Mouse (Mus musculus) hindbrain, embryonic 16.5 days (tissue): ENCODE measurements around the gene Plk4. TPM values are rescaled to one million over a fixed set of nuclear protein-coding genes. Genes with fewer than 3 reads are reported as not detected.
A peak's percentile ranks its signal among the peaks of the same experiment; 100 is the strongest.

Source experiments
- ATAC-seq: fragments of 200-750 bp; cut with Nextera tagmentation; 2 replicates; pipeline ENCODE4 v1.8.0; 2017; ENCODE audit warnings: moderate TSS enrichment, moderate library complexity
- H3K27ac ChIP-seq: fragments of 300-500 bp; sonication (generic); 2 replicates; pipeline ENCODE4 v1.5.1; 2014; ENCODE audit warnings: low read depth, mild to moderate bottlenecking, control low read depth, low read length, moderate library complexity
- H3K27me3 ChIP-seq: fragments of 300-500 bp; sonication (generic); replicated peaks from 2 replicates; pipeline ENCODE4 v1.6.1; 2014; ENCODE audit warnings: low read length; ENCODE audit not compliant: control insufficient read depth, insufficient read depth
- H3K36me3 ChIP-seq: fragments of 300-500 bp; sonication (generic); 2 replicates; pipeline ENCODE4 v1.6.1; 2014; ENCODE audit warnings: mild to moderate bottlenecking, low read length, moderate library complexity, mixed read lengths; ENCODE audit not compliant: control insufficient read depth, insufficient read depth
- H3K4me1 ChIP-seq: fragments of 300-500 bp; sonication (generic); 2 replicates; pipeline ENCODE4 v1.6.1; 2014; ENCODE audit warnings: low read depth, low read length; ENCODE audit not compliant: control insufficient read depth, insufficient read depth
- H3K4me2 ChIP-seq: fragments of 300-500 bp; sonication (generic); 2 replicates; pipeline ENCODE4 v1.6.1; 2014; ENCODE audit warnings: mild to moderate bottlenecking, low read length, control low read depth, moderate library complexity
- H3K4me3 ChIP-seq: fragments of 300-500 bp; sonication (generic); 2 replicates; pipeline ENCODE4 v1.5.1; 2014; ENCODE audit warnings: mild to moderate bottlenecking, low read length, control low read depth, moderate library complexity
- H3K9ac ChIP-seq: fragments of 300-500 bp; sonication (generic); 2 replicates; pipeline ENCODE4 v1.6.1; 2014; ENCODE audit warnings: low read depth, mild to moderate bottlenecking, control low read depth, low read length, moderate library complexity
- H3K9me3 ChIP-seq: fragments of 300-500 bp; sonication (generic); 2 replicates; pipeline ENCODE4 v1.6.1; 2014; ENCODE audit warnings: mild to moderate bottlenecking, low read length, moderate library complexity; ENCODE audit not compliant: control insufficient read depth
- WGBS: fragments of 180-500 bp; shearing (Covaris S2); extraction: QIAGEN DNeasy Blood & Tissue Kit; methylation state at CpG from one replicate; pipeline ENCODE4 v1.1.7; 2014; 5-methylcytosine and 5-hydroxymethylcytosine counted together
- polyA plus RNA-seq: library from polyadenylated mRNA; unstranded; fragments of >200 nt; fragmentation: Nextera tagmentation; extraction: Ambion mirVana; gene quantifications from 2 replicates; pipeline ENCODE4 v1.2.1, GENCODE M21; 2015

Gene Plk4
- 14.3 and 15.4 TPM in 2 replicates for polyA plus RNA-seq

DNA sequence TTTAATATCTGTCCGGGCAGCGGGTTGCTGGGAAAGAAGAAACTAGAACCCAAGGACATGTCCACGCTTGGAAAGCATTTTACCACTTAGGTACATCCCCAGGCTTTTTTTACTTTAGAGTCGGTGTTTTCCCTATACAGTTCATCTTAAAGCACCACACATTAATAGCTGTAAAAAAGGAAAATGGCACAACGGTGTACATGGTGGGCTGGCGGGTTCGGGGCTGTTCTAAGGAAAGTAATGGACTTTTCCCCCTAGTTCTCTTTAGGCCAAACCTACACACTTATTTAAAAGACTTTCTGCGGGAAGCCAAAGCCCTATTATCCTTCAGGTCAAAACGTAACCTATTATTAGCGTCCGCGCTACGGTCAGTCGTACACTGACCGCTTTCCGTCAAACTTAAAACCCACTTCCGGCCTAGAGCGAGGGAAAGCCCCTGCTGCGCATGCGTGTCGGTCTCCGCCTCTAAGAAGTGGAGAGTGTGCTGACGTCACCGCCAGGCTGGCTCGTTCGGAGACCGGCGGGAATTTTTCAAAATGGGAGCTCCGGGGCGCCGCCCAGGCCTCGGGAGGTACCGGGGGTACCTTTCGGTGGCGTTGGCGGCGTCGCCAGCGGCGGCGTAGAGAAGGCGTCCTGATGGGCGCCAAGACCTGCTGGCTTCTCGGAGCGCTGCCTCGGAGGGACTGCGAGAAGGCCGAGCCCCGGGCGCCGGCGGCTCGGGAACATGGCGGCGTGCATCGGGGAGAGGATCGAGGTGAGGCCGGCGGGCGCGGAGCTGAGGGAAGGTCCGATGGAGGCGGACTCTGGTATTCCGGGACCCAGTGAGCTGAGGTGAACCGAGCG lies at the start of gene Plk4:
Plk4 (plus strand) TSS at position 490 of the 843 bp plus-strand sequence.
- peaks cover 8% of the 10 kb centered on the region for H3K4me1 ChIP-seq
- peak; percentile 97 for ATAC-seq
- H3K27me3 ChIP-seq = no peaks in the 10 kb centered on the region
- H3K9ac ChIP-seq = peak within 1 kb of the TSS; percentile 81
- H3K27ac ChIP-seq = peak within 1 kb of the TSS; percentile 65
- no peaks in the 10 kb centered on the region for H3K9me3 ChIP-seq
- H3K4me2 ChIP-seq = peak within 1 kb of the TSS; percentile 96
- H3K4me3 ChIP-seq = peak within 1 kb of the TSS; percentile 70
- peaks cover 2% of the 10 kb centered on the region for H3K36me3 ChIP-seq
- 3% methylated on average over 66 of the region's 66 CpGs for WGBS

DNA sequence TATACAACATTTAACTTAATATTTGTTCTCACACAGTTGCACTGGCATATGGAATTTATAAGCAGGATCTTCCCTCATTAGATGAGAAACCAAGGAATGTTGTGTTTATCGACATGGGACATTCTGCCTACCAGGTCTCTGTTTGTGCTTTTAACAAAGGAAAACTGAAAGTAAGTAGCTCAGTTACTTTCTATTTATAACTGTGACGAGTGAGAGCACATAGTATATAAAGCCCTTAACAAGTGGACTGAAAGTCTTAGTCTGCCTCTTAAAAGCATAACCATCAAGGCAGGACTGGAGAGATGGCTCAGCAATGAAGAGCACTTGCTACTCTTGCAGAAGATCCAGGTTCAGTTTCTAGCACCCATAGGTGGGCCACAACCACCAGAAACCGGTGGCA lies 39.1 kb upstream of the Plk4 start:
- H3K27me3 ChIP-seq = no peaks in the 10 kb centered on the region
- peaks cover 20% of the 10 kb centered on the region for H3K36me3 ChIP-seq
- H3K4me2 ChIP-seq = no peak overlapping the region
- WGBS = 94% methylated on average over 3 of the region's 3 CpGs
- no peak overlapping the region for H3K27ac ChIP-seq
- H3K4me3 ChIP-seq = no peak overlapping the region
- H3K9me3 ChIP-seq = no peaks in the 10 kb centered on the region
- no peaks in the 10 kb centered on the region for H3K4me1 ChIP-seq
- ATAC-seq = no peak
- H3K9ac ChIP-seq = no peak overlapping the region

DNA sequence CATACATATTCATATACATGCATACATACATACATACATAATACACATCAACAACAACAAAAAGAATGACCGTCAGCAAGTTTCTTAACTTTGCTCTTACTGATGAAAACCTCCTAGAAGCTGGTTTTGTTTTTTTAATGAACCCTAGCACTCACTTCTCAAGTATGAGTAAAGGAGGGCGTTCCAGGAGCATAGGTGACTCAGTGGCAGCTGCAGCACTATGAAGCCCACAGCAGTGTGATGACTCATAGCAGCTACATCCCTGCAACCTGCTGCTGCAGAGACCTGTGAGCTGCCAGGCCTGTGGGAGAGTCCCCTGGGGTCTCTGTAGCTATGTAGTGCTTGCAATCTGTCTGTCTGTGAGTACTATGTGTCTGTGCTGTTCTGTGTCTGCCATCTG lies 38.5 kb upstream of the Plk4 start:
- Histone ChIP-seq H3K9me3 (no peaks in the 10 kb centered on the region), H3K36me3 (peaks cover 21% of the 10 kb centered on the region), H3K9ac (no peak overlapping the region), H3K27ac (no peak overlapping the region), H3K4me2 (no peak overlapping the region), H3K4me3 (no peak overlapping the region), H3K4me1 (no peaks in the 10 kb centered on the region), H3K27me3 (no peaks in the 10 kb centered on the region)
- ATAC-seq = no peak
- 96% methylated on average over 2 of the region's 2 CpGs for WGBS

DNA sequence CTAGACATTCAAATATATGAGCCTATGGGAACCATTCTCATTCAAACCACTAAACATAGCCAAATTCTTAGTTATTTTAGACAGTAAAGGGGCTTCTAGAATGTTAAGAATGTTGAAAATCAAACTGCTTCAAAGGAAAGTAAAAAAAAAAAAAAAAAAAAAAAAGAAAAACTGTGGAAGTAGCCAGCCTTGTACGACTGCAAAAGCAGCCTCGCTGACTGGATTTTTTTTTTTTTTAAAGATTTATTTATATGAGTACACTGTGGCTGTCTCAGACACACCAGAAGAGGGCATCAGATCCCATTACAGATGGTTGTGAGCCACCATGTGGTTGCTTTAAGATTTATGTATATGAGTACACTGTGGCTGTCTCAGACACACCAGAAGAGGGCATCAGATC lies 6.0 kb upstream of the Plk4 start:
- H3K4me1 ChIP-seq = no peaks in the 10 kb centered on the region
- no peak overlapping the region for H3K9ac ChIP-seq
- no peak overlapping the region for H3K27ac ChIP-seq
- no peaks in the 10 kb centered on the region for H3K9me3 ChIP-seq
- 91% methylated on average over 2 of the region's 2 CpGs for WGBS
- no peaks in the 10 kb centered on the region for H3K27me3 ChIP-seq
- peaks cover 7% of the 10 kb centered on the region for H3K36me3 ChIP-seq
- H3K4me3 ChIP-seq = no peak overlapping the region
- no peak for ATAC-seq
- no peak overlapping the region for H3K4me2 ChIP-seq

DNA sequence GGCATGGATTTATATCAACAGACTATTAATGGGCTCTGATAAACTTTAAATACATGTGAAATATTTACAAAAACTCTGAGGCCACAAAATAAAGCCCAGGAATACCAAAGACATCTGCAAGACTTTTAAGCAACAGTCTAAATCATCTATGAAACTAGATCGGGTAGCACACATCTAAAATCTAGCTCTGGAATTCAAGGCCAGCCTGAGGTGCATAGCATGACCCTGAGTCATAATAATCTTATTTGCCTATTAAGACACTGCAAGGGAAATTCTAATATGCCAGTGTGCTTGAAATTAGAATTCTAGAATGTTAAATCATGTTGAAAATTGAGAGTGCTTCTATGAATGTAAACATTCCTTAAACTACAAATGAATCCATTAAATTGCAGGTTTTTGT lies 1.8 kb upstream of the Plk4 start:
- Histone ChIP-seq H3K27ac (no peak overlapping the region), H3K4me3 (no peak overlapping the region), H3K9me3 (no peaks in the 10 kb centered on the region), H3K4me1 (peaks cover 8% of the 10 kb centered on the region), H3K9ac (no peak overlapping the region), H3K27me3 (no peaks in the 10 kb centered on the region), H3K36me3 (peaks cover 2% of the 10 kb centered on the region), H3K4me2 (no peak overlapping the region)
- 84% methylated on average over 1 of the region's 1 CpGs for WGBS
- ATAC-seq = no peak

GRCm38 (mm10) chr3:40798500-40798899 lies 1.3 kb upstream of the Plk4 start:
- no peak for ATAC-seq
- Histone ChIP-seq H3K27me3 (no peaks in the 10 kb centered on the region), H3K4me2 (no peak overlapping the region), H3K4me1 (peaks cover 8% of the 10 kb centered on the region), H3K9me3 (no peaks in the 10 kb centered on the region), H3K4me3 (no peak overlapping the region), H3K27ac (no peak overlapping the region), H3K9ac (no peak overlapping the region), H3K36me3 (peaks cover 2% of the 10 kb centered on the region)
- WGBS = 40% methylated on average over 7 of the region's 7 CpGs

DNA sequence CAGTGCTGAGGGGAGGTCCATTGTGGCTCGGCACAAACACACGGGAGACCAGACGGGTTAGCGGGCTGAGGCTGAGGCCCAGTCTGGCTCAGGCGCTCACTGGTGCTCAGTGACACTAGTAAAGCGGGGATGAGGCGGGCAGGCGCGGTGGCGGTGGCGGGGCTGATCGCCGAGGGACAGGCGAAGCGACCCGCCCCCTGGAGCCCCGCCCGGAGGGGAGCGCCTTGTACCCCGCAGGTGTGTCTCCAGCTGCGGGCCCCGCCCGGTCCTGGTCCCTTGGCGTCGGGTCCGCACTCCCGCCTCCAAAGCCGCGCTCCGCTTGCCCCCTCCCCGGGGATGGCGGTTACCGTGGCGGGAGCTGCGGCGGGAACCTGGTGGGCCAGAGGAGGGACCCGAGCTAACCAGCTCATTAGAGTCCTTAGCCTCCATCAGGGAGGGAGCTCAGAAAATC lies 579 bp downstream of the Plk4 start:
- Histone ChIP-seq H3K36me3 (peaks cover 7% of the 10 kb centered on the region), H3K4me3 (peak overlapping the region; percentile 70), H3K9me3 (no peaks in the 10 kb centered on the region), H3K4me2 (peak overlapping the region; percentile 96), H3K27me3 (no peaks in the 10 kb centered on the region), H3K9ac (peak overlapping the region; percentile 81), H3K27ac (peak overlapping the region; percentile 65), H3K4me1 (peaks cover 8% of the 10 kb centered on the region)
- peak; percentile 87 for ATAC-seq
- under 1% methylated on average over 33 of the region's 37 CpGs for WGBS

DNA sequence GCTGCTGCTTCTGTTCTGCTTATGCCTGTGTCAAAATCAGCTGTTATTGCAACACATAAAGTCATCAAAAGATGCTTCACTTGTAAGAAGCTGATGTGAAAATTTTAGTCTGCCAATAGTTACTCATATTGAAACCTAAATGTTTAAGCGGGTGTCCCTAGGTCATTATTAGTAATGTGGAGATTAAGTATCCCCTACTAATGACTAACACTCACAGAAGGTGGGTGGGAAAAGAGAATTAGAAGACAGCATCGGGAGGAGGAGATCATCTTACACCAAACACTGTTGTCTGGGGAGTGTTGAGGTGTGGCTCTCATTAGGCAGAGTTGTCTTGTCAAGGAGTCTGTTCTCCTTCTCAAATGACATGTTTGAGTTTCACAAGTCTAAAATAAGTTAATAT lies 7.1 kb downstream of the Plk4 start:
- Histone ChIP-seq H3K4me3 (no peak overlapping the region), H3K9ac (no peak overlapping the region), H3K4me1 (no peaks in the 10 kb centered on the region), H3K36me3 (peaks cover 15% of the 10 kb centered on the region), H3K4me2 (no peak overlapping the region), H3K27me3 (no peaks in the 10 kb centered on the region), H3K9me3 (no peaks in the 10 kb centered on the region), H3K27ac (no peak overlapping the region)
- ATAC-seq = no peak
- 78% methylated on average over 2 of the region's 2 CpGs for WGBS

GRCm38 (mm10) chr3:40808686-40809085 lies 8.9 kb downstream of the Plk4 start:
- 90% methylated on average over 10 of the region's 10 CpGs for WGBS
- H3K9ac ChIP-seq = no peak overlapping the region
- H3K27ac ChIP-seq = no peak overlapping the region
- no peak overlapping the region for H3K4me3 ChIP-seq
- H3K9me3 ChIP-seq = no peaks in the 10 kb centered on the region
- H3K4me2 ChIP-seq = no peak overlapping the region
- peaks cover 18% of the 10 kb centered on the region for H3K36me3 ChIP-seq
- no peak for ATAC-seq
- H3K27me3 ChIP-seq = no peaks in the 10 kb centered on the region
- H3K4me1 ChIP-seq = no peaks in the 10 kb centered on the region
